Mouse (Mus musculus): Measurements from ENCODE around the gene Flad1. TPM values are rescaled to one million over a fixed set of nuclear protein-coding genes. Genes with fewer than 3 reads are reported as not detected.
A peak's percentile ranks its signal among the peaks of the same experiment; 100 is the strongest.

Flad1 gene
- 10 to 100 TPM; 25.8 to 29.5 TPM for total RNA-seq (2021)
- long read RNA-seq, experiment 1, transcript Flad1-204 (8 exons, 2,892 nt): major isoform, 23 of 40 reads
- long read RNA-seq, experiment 1, partial matches to known transcripts: 4 of 40 reads
- long read RNA-seq, experiment 1, other reads (novel, unspliced or antisense): 10 of 40 reads
- long read RNA-seq, experiment 2, transcript Flad1-202 (8 exons, 2,238 nt): minor isoform, 5 of 41 reads
- long read RNA-seq, experiment 2, transcript Flad1-204 (8 exons, 2,892 nt): major isoform, 15 of 41 reads
- long read RNA-seq, experiment 2, partial matches to known transcripts: 4 of 41 reads
- long read RNA-seq, experiment 2, other reads (novel, unspliced or antisense): 17 of 41 reads

DNA sequence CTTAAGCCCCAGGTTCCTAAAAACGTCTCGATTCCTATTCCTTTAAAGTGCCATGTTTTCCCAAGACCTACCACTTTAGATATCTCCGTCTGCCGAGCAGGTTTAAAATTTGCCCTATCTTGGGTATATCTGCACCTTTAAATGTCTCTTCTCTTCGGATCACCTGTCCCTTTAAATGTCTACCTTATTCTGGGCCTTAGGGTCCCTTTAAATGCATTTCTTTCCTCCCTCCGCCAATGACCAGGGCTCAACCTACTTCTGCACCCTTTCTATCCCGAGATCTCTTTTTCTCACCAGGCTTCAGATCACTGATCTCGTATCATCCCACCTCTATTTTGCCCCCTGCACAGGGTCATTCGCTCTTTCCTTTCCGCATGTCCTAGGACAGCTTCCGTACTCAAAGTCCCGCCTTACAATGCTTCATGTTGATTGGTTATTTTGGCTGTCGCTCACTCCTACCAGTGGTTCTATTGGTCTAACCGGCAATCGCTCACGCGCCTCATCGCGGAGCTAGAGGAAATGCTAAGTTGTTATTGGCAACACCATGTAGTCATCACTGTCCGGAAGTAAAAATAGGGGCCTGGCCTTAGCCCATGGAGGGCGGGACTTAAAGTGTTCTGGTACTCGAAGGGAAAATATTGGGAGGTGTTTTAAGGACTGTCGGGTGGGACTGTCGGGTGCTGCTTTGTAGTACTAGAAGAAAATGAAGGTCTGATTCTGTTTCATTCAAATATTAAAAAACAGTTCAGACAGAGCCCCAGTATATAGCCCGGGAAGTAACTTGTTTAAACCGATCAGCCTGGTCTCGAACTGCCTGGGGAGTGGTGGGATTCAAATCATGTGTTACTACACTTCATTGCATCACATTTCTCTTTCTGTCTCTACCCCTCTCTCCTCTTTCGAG is at the start of gene Flad1:
TSS of gene Flad1 (minus strand) at position 381 of the 904 bp plus-strand sequence.
- DNase-seq: peak; percentile 89

DNA sequence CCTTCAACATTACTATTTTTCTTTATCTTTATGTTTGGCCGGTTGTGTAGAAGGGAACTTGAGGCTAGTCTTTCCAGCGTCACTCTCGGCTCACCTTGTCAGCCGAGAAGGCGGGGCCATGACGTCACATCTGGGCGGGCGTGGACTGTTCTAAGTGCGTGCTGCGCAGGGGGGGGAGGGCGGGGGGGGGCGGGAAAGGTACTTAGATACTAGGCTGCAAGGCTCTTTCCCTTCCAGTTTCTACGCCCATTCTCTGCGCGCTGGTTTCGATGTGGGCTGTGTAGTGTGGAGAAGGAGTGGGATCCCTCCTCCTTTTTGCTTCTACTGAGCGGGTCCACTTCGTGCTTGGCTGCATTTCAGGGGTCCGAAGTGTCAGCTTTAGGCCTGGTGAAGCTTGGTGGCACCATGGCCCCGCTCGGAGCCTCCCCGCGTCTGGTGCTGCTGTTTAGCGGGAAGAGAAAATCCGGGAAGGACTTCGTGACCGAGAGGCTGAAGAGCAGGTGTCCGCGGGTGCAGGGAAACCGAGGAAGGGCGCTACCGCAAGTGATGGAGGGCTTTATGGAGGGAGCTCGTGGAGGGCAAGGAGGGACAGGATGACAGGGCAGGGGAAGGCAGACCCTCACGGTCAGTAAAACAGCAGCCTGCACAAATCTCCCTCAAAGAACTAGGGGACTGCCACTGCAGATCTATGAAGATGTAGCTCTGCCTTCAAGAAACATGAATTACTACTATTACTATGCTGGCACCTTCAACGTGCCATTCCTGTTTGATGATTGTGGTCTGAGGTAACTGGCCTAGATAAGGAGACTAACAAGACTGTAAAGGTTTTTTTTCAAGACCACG is 47.5 kb upstream of the Flad1 start:
- peak; percentile 93 for DNase-seq

DNA sequence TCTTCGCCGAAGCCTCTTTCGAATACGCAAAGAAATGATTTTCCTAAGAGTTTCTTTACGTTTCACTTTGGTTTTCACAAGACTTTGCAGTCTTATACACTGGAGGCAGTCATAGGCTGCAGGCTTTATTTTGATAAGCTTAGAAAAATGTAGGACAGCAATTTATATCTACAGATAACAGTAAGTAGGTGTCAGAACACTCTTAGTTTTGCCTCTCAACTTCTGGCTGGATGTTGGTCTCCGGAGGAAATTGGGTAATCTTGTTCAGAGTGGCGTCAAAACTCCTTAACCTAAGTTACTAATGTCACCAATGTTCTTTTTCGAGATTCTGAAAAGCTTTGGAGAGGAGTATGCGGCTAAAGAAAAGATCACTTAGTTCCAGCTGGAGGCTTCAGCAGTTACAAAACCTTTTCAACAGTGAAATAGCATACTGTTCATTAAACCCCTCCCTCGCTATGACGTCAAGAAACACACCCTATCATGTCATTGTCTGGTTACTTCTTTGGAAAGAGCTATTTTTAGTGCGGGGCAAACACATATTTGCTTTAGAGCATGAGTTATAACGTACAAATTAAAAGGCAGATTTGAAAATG is 46.8 kb upstream of the Flad1 start:
- no peak for DNase-seq

DNA sequence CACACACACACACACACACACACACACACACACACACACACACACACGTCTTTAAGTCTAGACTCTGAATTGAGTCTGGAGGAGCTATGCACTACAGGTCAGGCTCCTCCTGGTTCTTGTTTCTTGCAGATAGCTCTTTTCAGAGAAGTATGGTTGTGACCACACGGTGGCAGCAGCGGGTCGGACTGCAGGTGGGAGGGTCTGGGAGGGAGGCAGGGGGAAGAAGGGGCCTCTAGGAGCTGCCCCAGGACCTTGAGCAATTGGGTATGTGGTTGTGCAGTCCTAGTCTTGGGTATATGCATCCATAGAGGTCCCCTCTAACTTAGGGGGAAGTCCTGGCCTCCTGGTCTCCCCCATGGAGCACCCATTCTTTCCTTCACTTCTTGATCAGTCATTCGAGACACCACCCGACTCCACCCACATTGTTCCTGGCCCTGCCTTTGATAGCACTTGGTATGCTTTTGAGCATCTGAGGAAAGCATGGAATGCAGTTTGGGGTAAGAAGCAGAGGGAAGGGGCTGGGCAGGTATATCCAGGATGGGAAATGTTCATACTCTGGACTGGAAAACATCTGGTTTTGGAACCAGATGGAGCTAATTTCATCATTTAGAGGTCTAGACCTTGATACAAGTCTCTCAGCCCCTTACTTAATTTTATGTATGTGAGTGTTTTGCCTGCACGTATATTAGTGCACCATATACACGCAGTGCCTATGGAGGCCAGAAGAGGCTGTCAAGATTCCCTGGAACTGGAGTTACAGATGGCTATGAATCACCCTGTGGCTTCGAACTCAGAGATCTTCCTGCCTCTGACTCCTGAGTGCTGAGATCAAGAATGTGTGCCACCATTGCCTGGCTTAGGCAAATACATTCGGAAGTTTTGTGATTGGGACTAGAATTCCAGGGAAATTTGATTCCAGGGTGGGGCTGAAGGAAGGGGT is 45.3 kb upstream of the Flad1 start:
- peak; percentile 77 for DNase-seq

DNA sequence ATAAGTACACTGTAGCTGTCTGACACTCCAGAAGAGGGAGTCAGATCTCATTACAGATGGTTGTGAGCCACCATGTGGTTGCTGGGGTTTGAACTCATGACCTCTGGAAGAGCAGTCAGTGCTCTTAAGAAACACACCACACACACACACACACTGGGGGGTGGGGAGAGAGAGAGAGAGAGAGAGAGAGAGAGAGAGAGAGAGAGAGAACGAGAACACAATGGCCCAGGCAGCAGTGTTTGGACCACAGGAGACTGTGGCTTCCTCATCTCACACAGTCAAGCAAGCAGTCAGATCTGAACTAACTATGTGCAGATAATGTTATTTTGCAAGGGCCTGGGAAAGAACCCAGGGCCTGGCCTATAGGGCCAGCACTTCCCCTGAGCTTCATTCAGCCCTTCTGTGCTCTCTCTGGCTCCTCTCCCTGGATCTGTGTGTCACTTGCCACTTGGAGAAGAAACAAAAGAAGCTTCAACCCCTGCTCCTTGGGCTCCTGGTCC is 44.2 kb upstream of the Flad1 start:
- DNase-seq: no peak

DNA sequence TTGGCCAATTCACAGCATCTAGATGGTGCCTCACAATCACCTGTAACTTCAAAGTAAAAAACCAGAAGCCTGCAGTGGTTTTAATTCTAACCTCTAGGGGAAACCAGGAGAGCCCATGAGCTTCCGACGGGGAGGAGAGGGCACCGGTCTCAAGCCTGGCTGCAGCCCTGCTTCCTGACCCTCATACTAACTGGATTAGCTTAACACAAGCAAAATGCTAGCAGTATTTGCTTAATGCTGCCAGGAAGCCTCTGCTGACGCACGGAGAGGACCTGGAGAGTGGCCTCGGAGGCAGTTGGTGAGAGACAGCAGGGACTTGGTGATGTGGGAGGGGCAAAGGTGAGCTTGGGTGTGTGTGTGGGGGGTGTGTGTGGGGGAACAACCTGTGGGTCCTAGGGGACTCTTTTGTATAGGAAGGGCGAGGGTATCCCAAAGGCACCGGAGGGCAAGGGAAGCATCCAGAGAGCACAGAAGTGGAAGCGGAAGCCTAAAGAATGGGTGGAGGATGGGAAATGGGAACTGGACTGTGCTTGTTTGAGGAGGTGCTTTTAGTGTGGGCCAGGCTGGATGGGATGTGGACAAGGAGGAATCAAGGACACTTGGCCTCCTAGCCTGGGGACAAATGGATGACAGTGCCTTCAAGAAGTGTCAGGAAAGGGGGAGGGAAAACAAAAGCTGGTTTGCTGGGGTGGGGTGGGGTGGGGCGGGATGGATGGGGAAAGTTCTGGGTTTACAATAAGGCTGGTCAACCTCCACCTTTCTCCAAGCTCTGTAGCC is 42.9 kb upstream of the Flad1 start, which contains the start of gene Pmvk:
TSS of gene Pmvk (plus strand) at position 141 of the 777 bp plus-strand sequence.
- DNase-seq: no peak

DNA sequence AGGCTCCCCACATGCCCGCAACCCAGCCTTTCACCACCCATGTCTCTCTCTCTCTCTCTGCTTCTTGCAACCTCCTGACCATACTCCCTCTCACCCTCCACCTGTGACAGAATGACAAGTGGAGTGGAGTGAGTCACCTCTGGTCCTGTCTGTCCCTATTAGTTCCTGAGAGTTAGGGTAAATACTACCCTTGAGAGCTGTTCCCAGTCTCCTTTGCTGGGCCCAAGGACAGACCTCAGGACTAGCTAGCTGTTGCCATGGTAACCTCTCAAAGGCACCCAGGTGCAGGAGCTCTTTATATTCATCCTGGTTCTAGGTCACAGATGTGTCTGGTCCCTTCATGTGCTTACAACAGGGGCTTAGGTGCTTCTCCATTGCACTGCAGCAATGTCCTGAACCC is 40.2 kb upstream of the Flad1 start:
- no peak for DNase-seq

DNA sequence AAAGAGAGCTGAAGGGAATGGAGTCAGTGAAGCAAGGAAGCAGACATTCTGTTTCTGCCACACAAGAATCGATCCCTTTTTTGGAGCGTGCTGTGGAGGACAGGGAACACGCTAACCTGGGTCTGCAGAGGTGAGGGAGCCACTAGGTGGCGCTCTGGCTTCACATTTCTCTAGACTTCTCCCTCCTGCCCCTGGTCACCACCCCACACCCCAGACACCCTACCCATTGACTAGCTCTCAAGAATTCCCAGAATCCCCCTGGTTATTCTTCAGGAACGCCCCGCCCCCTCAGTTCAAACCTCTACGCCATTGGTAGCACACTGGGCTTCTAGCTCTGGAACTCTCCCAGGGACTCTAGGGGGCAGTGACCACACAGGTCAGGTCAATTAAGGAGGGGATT is 37.9 kb upstream of the Flad1 start:
- peak; percentile 77 for DNase-seq

DNA sequence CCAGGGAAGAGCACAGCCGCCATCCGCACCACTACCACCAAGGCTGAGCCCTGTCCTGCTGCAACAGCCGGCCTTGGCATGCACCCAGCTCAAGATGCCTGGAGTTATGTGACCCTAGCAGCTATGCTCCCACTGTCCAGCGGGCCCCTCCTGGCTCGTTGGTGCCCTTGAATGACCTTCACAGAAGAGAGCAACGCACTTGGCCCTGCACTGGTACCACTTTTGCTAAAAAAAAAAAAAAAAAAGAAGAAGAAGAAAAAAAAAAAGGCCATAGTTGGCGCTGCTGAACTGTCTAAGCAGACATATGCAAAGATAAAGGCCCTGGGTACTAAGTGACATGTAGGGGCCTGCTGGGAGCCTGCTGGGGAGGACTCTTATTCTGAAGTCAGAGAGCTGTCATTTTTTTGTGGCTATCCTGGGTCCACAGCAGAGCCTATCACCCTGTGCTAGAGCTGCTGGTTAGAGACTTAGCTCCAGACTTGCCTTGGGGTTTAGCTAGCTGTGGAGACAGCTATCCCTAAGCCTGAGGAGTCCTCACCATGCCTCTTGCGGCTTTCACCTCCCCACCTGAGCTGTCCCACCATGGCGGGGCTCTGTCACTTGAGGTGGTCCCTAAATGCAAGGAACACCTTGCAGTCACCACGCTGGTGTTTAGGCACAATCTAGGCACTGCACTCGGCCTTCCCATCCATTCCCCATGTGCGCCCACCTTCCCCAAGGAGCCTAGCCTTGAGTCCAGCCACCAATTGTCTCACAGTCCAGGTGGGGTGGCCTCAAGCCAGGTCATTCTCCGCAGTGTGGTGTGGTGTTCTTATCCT is 37.3 kb upstream of the Flad1 start:
- DNase-seq: peak; percentile 72

DNA sequence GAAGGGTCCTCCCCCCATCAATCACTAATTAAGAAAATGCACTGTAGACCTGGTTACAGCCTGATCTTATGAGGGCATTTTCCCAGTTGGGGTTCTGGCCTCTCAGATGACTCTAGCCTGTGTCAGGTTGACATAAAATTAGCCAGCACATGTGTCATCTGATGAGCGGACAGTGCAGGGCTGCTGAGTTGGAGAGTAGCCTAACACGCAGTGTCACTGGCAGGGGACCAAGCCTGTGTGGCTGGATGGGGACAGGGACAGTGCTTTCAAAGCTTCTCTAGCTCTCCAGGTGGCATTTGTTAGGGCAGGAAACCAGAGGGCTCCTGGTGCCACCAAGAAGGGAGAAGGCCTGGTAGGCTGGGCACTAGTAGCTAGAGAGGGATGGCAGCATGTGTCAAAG is 29.0 kb upstream of the Flad1 start:
- peak; percentile 65 for DNase-seq

DNA sequence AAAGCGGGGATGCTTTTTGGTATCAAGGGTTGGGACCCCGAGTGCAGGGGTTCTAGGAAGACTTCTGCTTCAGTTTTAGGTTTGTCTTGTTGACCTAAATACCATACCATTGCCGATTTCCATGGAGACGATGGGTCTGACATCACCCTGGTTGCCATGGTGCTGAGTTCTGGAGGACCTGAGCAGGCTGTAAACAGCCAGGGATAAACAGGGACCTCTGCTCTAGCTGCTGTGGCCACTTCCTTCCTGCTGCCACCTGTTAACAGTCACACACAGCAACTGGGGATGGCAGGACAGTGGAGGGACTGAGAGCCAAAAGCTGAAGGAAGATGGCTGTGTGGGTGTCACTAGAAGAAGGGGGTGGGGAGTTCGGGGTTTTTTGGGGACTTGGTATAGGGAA is 25.6 kb upstream of the Flad1 start:
- DNase-seq: no peak

DNA sequence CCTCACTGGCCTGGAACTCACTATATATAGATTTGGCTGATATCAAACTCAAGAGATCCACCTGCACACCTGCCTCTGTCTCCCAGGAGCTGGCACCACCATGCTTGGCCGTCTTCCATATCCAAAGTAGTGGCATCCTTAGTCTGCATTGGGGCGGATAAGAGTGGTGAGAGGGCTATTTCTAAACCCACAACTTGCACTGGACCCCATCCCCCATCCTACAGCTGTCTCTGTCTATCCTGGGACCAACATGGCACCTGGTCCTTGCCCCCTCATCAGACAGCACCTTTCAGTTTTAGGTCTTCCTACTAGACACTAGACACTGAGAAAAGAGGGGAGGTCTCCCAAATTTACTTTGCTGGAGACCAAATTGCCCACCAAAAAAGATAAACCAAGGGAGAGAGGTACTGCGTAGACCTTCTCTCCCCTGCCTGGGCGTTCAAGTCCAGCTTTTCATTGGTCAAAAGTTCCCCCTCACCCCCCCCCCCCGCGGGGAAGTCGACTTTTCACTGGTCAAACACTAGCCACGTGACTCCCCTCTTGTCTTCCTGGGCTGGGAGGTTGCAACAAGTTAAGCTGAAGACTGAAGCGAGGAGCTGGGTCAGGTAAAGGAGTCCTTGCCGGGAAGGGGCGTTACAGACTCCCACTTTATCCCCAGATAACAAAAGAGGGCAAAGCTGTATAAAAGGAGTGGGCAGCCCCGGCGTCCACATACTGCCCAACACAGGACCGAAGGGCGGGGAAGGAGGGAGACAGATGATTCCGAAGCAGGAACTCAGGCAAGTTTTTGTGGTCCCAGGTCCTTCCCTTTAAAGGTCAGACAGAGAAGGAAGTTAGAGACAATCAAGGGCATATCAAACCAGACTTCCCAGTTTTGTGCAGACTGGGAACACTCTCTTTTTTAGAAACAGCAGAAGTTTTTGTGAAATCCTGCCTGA is 24.8 kb upstream of the Flad1 start, which contains the start of gene Pbxip1:
TSS of gene Pbxip1 (plus strand) at position 531 of the 938 bp plus-strand sequence.
- DNase-seq: peak; percentile 59

DNA sequence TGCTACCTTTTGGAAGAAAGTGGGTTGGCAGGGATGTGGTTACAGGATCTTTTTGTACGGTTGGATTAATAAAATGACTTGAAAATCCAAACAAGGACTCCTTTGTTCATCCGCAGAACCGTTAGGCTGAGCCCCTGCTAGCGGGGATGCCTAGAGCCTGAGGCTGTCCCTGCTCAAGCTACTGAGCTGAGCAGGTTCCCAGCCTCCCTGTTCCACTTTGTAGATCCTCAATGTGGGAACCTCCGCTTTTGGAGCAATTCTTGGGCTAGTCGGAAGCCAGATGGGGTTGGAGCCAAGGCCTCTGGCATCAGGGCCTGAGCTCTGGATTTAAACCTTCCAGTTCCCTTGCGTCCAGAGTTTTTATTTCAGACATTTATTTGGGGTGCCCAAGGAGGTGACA is 23.4 kb upstream of the Flad1 start:
- DNase-seq: peak; percentile 39

DNA sequence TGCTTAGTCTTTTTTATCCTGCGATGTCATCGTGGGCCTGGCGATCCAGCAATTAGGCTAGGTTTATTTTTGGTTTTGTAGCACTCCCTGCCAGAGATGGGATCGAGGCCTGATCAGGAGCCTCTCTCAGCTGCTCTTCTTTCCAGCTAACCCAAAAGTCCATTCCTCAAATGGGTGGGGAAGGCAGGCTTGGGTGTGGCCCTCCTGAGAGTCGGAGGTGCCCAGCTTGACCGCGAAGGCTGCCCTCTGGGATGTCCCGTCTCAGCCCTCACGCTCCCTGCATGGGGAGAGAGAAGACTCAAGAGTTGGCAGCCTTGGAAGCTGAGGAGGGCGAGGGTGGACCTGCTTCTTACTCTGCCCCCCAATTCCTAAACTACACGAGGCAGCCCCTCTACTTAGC is 22.9 kb upstream of the Flad1 start:
- DNase-seq: no peak

DNA sequence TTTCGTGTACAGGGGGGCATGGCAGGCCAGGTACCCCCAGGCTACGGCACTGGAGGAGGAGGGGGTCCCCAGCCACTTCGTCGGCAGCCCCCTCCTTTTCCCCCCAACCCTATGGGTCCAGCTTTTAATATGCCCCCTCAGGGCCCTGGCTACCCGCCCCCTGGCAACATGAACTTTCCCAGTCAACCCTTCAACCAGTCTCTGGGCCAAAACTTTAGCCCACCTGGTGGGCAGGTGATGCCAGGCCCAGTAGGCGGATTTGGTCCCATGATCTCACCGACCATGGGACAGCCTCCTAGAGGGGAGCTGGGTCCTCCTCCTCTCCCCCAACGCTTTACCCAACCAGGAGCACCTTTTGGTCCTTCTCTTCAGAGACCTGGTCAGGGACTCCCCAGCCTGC is 20.9 kb upstream of the Flad1 start:
- no peak for DNase-seq

DNA sequence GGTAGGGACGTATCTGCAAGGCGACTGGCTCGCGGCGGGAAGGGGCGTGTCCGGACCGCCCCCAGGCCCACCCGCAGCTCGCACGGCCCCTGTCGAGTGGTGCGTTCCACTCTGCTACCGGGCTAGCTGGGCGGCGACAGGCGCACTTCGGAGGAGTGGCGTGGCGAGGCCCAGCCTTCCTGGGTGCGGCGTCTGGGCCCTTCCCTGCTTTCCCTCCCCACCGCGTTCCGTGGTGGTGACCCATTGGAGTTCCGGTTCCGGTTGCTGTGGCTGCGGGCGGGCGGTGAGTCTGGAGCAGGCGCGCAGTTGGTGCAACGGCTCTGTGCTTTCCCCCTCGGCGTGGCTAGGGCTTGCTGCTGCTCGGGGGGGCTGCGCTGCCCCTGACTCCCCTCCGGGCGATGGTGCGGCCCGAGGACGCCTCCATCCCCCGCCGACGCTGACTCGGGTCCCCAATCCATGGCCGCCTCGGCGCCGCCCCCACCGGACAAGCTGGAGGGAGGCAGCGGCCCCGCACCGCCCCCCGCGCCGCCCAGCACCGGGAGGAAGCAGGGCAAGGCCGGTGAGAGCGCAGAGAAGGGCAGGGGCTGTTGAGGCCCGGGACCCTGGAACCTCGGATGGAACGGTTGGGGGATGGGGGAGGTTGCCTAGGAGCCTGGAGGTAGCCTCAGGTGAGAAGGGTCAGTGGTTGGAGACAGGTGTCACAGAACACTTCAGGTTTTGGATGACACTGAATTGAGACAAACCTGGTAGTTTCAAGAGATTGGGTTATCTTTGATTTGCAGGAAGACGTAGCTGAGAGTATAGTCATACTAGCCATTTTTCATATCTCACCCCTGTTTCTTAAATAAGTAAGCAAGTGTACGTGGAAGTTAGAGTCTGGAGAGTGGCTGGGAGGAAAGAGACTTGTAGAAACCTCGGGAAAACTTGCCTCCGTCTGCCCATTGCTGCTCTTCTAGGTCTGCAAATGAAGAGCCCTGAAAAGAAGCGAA is 18.8 kb upstream of the Flad1 start, which contains the start of gene Pygo2:
TSS of gene Pygo2 (plus strand) at position 44 of the 989 bp plus-strand sequence.
- peak; percentile 91 for DNase-seq

Measured in gastrocnemius, postnatal 10 days (tissue).